Mouse (Mus musculus) myocyte (in vitro differentiated cells): ENCODE results near the gene Ephb4.

Experiments
- MAX ChIP-seq: IDR thresholded peaks from one replicate; pipeline ENCODE4 v1.6.1; 2011; ENCODE audit warnings: low read depth, mild to moderate bottlenecking, control low read depth
- POLR2AphosphoS2 ChIP-seq: IDR thresholded peaks from one replicate; pipeline ENCODE4 v1.6.1; 2011; ENCODE audit warnings: low read depth, control low read depth; ENCODE audit not compliant: insufficient read length
- TCF3 ChIP-seq: IDR thresholded peaks from one replicate; pipeline ENCODE4 v1.6.1; 2011; ENCODE audit warnings: low read depth, control low read depth; ENCODE audit not compliant: insufficient read length

DNA sequence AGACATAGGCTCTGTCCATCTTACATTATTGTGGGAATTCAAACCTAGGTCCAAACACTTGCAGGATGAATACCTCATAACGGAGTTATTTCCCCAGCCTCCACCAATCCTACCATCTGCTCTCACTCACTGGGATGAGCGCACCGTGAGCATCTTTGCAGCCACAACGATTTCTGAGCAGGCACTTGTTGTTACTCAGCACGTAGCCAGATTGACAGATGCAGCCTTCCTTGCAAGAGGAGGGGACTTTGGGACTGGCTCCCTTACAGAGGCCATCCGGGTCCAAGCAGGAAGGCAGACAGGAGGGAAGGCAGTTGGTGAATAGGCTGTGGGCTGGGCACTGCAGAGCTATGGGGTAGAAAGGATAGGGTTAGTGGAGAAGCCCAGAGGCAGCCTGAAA lies 59.5 kb downstream of the Ephb4 start:
- no peak for TF ChIP-seq POLR2AphosphoS2
- no peak for TF ChIP-seq MAX
- no peak for TF ChIP-seq TCF3
